Mouse (Mus musculus): ENCODE results near the gene Gm37419. TPM values are rescaled to one million over a fixed set of nuclear protein-coding genes. Genes with fewer than 3 reads are reported as not detected.

Gene Gm37419
- polyA plus RNA-seq, 1 experiment = not detected

DNA sequence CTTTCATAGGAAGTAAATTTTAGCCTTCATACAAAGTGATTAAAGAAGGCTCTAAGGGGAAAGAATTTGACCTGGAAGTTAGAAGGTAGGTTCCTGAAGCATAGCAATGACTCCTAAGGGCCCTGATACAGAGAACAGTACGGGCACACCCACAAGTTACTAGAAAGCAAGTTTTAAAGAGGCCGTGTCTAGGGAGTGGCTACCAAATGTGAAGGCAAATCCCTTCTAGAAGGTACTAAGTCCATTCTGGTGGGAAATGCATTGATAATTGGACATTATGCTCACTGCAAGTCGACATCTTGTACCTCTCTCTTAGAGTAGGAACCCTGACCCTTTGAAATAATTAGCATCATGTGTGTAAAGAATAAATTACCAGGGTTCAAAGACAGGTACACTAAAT lies 48.1 kb downstream of the Gm37419 start:
- TF ChIP-seq TCF3 (IDR thresholded peaks at IDR 0.05; ENCODE audit: insufficient read length, low read depth) = no peak
- H3K36me3 ChIP-seq (ENCODE audit: control insufficient read depth, insufficient read depth) = no peaks in the 10 kb centered on the region
- no peak overlapping the region for H3ac ChIP-seq (ENCODE audit: control insufficient read depth, insufficient read length)
- H3K4me3 ChIP-seq = no peak overlapping the region
- H3K4me2 ChIP-seq (ENCODE audit: low read depth) = no peak overlapping the region
- no peaks in the 10 kb centered on the region for H3K27me3 ChIP-seq (ENCODE audit: control insufficient read depth, insufficient read depth, insufficient read length)
- H3K79me2 ChIP-seq (ENCODE audit: control insufficient read depth, insufficient read depth) = no peaks in the 10 kb centered on the region

Other genes starting within 250 kb of the Gm37419 start
- gene Sst, start 97.5 kb upstream of the Gm37419 start, polyA plus RNA-seq (2012; fragmentation: generic; extraction: Trizol) = not detected
- 0.01 TPM for gene Rtp2, start 56.1 kb upstream of the Gm37419 start, polyA plus RNA-seq (2012; fragmentation: generic; extraction: Trizol)
- gene Bcl6, start 370 bp downstream of the Gm37419 start, polyA plus RNA-seq (2012; fragmentation: generic; extraction: Trizol) = 28.5 TPM

Measured in myocyte (in vitro differentiated cells).